Mouse (Mus musculus) monocyte, adult 59 days (primary cell): ENCODE data around the gene Zfp712. TPM values are rescaled to one million over a fixed set of nuclear protein-coding genes. Genes with fewer than 3 reads are reported as not detected.

Experiments used
- total RNA-seq, 2 experiments: library from RNA; stranded (reverse); gene quantifications; one replicate each; pipeline ENCODE4 v1.2.4; 2023

The Zfp712 gene
- 1 to 10 TPM; 2.2 to 2.9 TPM for total RNA-seq

GRCm38 (mm10) chr13:67060786-67061358 is at the start of gene Zfp712:
Gene Zfp712, minus strand, starts transcription at chr13:67061170.

GRCm38 (mm10) chr13:67108194-67108820 is 47.3 kb upstream of the Zfp712 start, which contains the start of gene Gm28557:
Gene Gm28557, minus strand, starts transcription at chr13:67108604.

GRCm38 (mm10) chr13:67097876-67098275 is 36.9 kb upstream of the Zfp712 start, which contains the start of gene Zfp708:
Gene Zfp708, minus strand, starts transcription at chr13:67097976.

Other genes with a start within 250 kb of the Zfp712 start
- gene Gm10767, start 156.3 kb downstream of the Zfp712 start, total RNA-seq, result under 1 TPM; 0.73 to 0.88 TPM
- gene Zfp708, start 36.8 kb upstream of the Zfp712 start, total RNA-seq, result under 1 TPM; 0.97 TPM
- gene Gm28557, start 47.4 kb upstream of the Zfp712 start, total RNA-seq, result 1 to 10 TPM; 1.7 to 2.5 TPM
- under 1 TPM; 0.26 to 0.43 TPM for gene Rslcan18, start 55.1 kb upstream of the Zfp712 start, total RNA-seq
- gene Zfp759, start 60.5 kb upstream of the Zfp712 start, total RNA-seq, result 1 to 10 TPM; 2.2 to 4.6 TPM
- 1 to 10 TPM; 5.9 to 6.6 TPM for gene Rsl1, start 112.0 kb upstream of the Zfp712 start, total RNA-seq
- gene Zfp455, start 133.3 kb upstream of the Zfp712 start, total RNA-seq, result 1 to 10 TPM; 2.9 TPM
- 1 to 10 TPM; 1.5 to 2.1 TPM for gene Zfp458, start 217.3 kb upstream of the Zfp712 start, total RNA-seq
- gene Zfp457, start 245.3 kb upstream of the Zfp712 start, total RNA-seq, result 1 to 10 TPM in 1 of 2 experiments, under 1 TPM in 1; 0.97 to 1.6 TPM